31 mouse cellular contexts compared by ENCODE assay signal in genomic region chr4:142506383-142507211, GRCm38 (mm10).
DNase-seq lines count a peak whose midpoint lies in the region; ATAC-seq and TF ChIP-seq lines count a peak whose summit lies in the region.
"Had no signal": no experiment of that assay in that cellular context is flagged by ENCODE, and none has a peak within 500 bp of the region (broad histone marks: within the 10 kb centered on the region; RNA-seq: fewer than 3 reads in every experiment).

No protein-coding gene starts in this region.

- no peak overlapping the region for H3K4me3 ChIP-seq in forebrain, embryonic 13.5 days
- H3K4me3 ChIP-seq in forebrain, postnatal 0 days (ENCODE audit: low read depth, low read length): no peak overlapping the region
- no peak overlapping the region for H3K4me3 ChIP-seq in hindbrain, postnatal 0 days (ENCODE audit: low read length)
- no peak overlapping the region for H3K4me3 ChIP-seq in hindbrain, embryonic 11.5 days (ENCODE audit: low read depth, low read length)
- H3K4me3 ChIP-seq in neural tube, embryonic 12.5 days: no peak overlapping the region
- H3K4me3 ChIP-seq in heart, embryonic 11.5 days (ENCODE audit: low read depth, low read length): no peak overlapping the region
- H3K4me3 ChIP-seq: embryonic facial prominence, embryonic 10.5 days; embryonic facial prominence, embryonic 15.5 days; gastrocnemius, adult 2 months; heart, embryonic 13.5 days; intestine, embryonic 15.5 days; layer of hippocampus, adult 2 months; left cerebral cortex, adult 2 months; limb, embryonic 12.5 days; liver, embryonic 15.5 days; myocyte had no signal

- ATAC-seq in forebrain, embryonic 13.5 days: peak; percentile 41; the same call in 1 of the 2 replicates
- no peak for ATAC-seq in forebrain, postnatal 0 days
- 0 out of 2 replicates have a peak, but pooled peaks have one; percentile 40 for ATAC-seq in hindbrain, postnatal 0 days
- ATAC-seq in hindbrain, embryonic 11.5 days (ENCODE audit: low FRiP score): no peak
- peak; percentile 53; the same call in 1 of the 2 replicates for ATAC-seq in neural tube, embryonic 12.5 days (ENCODE audit: low FRiP score, low read depth)
- no peak for ATAC-seq in heart, embryonic 11.5 days (replicated peaks; ENCODE audit: insufficient number of reproducible peaks, low FRiP score, low TSS enrichment)
- ATAC-seq: activated CD4-positive, CD25-positive, alpha-beta regulatory T cell, adult 4 months; intestine, embryonic 15.5 days had no signal

- H3K27ac ChIP-seq in forebrain, embryonic 13.5 days: no peak overlapping the region
- H3K27ac ChIP-seq in forebrain, postnatal 0 days (ENCODE audit: low read depth, low read length): no peak overlapping the region
- H3K27ac ChIP-seq in hindbrain, postnatal 0 days: no peak overlapping the region
- H3K27ac ChIP-seq in hindbrain, embryonic 11.5 days (ENCODE audit: low read depth, low read length): no peak overlapping the region
- no peak overlapping the region for H3K27ac ChIP-seq in neural tube, embryonic 12.5 days
- H3K27ac ChIP-seq in heart, embryonic 11.5 days (ENCODE audit: low read depth, low read length): no peak overlapping the region
- H3K27ac ChIP-seq: embryonic facial prominence, embryonic 10.5 days; embryonic facial prominence, embryonic 15.5 days; gastrocnemius, adult 2 months; heart, embryonic 13.5 days; intestine, embryonic 15.5 days; layer of hippocampus, adult 2 months; left cerebral cortex, adult 2 months; limb, embryonic 12.5 days; liver, embryonic 15.5 days had no signal

- no peak for TF ChIP-seq CTCF in forebrain, postnatal 0 days (IDR thresholded peaks at IDR 0.05; ENCODE audit: low read depth)
- TF ChIP-seq CTCF in hindbrain, postnatal 0 days (IDR thresholded peaks at IDR 0.05; ENCODE audit: low read depth): peak; percentile 9; the same call in 1 of the 2 replicates

- H3K4me2 ChIP-seq in forebrain, embryonic 13.5 days: no peak overlapping the region
- no peak overlapping the region for H3K4me2 ChIP-seq in forebrain, postnatal 0 days (ENCODE audit: low read depth)
- H3K4me2 ChIP-seq in hindbrain, postnatal 0 days (ENCODE audit: low read depth, low read length): no peak overlapping the region
- no peak overlapping the region for H3K4me2 ChIP-seq in hindbrain, embryonic 11.5 days (replicated peaks; ENCODE audit: low read depth, low read length)
- H3K4me2 ChIP-seq in neural tube, embryonic 12.5 days (replicated peaks): no peak overlapping the region
- no peak overlapping the region for H3K4me2 ChIP-seq in heart, embryonic 11.5 days
- H3K4me2 ChIP-seq: embryonic facial prominence, embryonic 15.5 days; heart, embryonic 13.5 days; intestine, embryonic 15.5 days; limb, embryonic 12.5 days; liver, embryonic 15.5 days; lung, embryonic 14.5 days had no signal

- peaks cover 19% of the 10 kb centered on the region for H3K4me1 ChIP-seq in forebrain, embryonic 13.5 days
- H3K4me1 ChIP-seq in forebrain, postnatal 0 days (ENCODE audit: insufficient read depth): no peaks in the 10 kb centered on the region; the same call in 1 of the 2 replicates
- H3K4me1 ChIP-seq in hindbrain, postnatal 0 days (ENCODE audit: insufficient read depth, low read length): 0 out of 2 replicates have a peak, but pooled peaks cover 5% of the 10 kb centered on the region
- H3K4me1 ChIP-seq in hindbrain, embryonic 11.5 days (replicated peaks; ENCODE audit: control insufficient read depth, insufficient read depth, low read length): 0 out of 2 replicates have a peak, but pooled peaks cover 2% of the 10 kb centered on the region
- H3K4me1 ChIP-seq in neural tube, embryonic 12.5 days: peaks cover 14% of the 10 kb centered on the region
- no peaks in the 10 kb centered on the region for H3K4me1 ChIP-seq in heart, embryonic 11.5 days (ENCODE audit: control insufficient read depth, insufficient read depth, low read length)
- H3K4me1 ChIP-seq: embryonic facial prominence, embryonic 15.5 days; heart, embryonic 13.5 days; intestine, embryonic 15.5 days; liver, embryonic 15.5 days had no signal

- H3K36me3 ChIP-seq in forebrain, embryonic 13.5 days (ENCODE audit: poor library complexity, severe bottlenecking): no peaks in the 10 kb centered on the region
- H3K36me3 ChIP-seq in forebrain, postnatal 0 days (ENCODE audit: insufficient read depth): no peaks in the 10 kb centered on the region
- no peaks in the 10 kb centered on the region for H3K36me3 ChIP-seq in hindbrain, postnatal 0 days (ENCODE audit: insufficient read depth, low read length)
- no peaks in the 10 kb centered on the region for H3K36me3 ChIP-seq in hindbrain, embryonic 11.5 days (ENCODE audit: control insufficient read depth, insufficient read depth, low read length)
- H3K36me3 ChIP-seq in neural tube, embryonic 12.5 days: no peaks in the 10 kb centered on the region
- no peaks in the 10 kb centered on the region for H3K36me3 ChIP-seq in heart, embryonic 11.5 days (ENCODE audit: control insufficient read depth, insufficient read depth, low read length)
- H3K36me3 ChIP-seq: embryonic facial prominence, embryonic 10.5 days; embryonic facial prominence, embryonic 15.5 days; heart, embryonic 13.5 days; intestine, embryonic 15.5 days; limb, embryonic 12.5 days; liver, embryonic 15.5 days had no signal

- 10% methylated on average over 13 of the region's 13 CpGs for WGBS in forebrain, embryonic 13.5 days
- 12% methylated on average over 13 of the region's 13 CpGs for WGBS in forebrain, postnatal 0 days
- 12% methylated on average over 12 of the region's 13 CpGs for WGBS in hindbrain, postnatal 0 days
- 10% methylated on average over 11 of the region's 13 CpGs for WGBS in hindbrain, embryonic 11.5 days
- WGBS in neural tube, embryonic 12.5 days: 8% methylated on average over 13 of the region's 13 CpGs
- WGBS in heart, embryonic 11.5 days (ENCODE audit: insufficient replicate concordance): 6% methylated on average over 13 of the region's 13 CpGs

- no peaks in the 10 kb centered on the region for H3K9me3 ChIP-seq in forebrain, embryonic 13.5 days (replicated peaks)
- no peaks in the 10 kb centered on the region for H3K9me3 ChIP-seq in forebrain, postnatal 0 days (ENCODE audit: low read length)
- no peaks in the 10 kb centered on the region for H3K9me3 ChIP-seq in hindbrain, postnatal 0 days (ENCODE audit: low read length)
- H3K9me3 ChIP-seq in hindbrain, embryonic 11.5 days (ENCODE audit: control insufficient read depth, low read length): no peaks in the 10 kb centered on the region
- no peaks in the 10 kb centered on the region for H3K9me3 ChIP-seq in neural tube, embryonic 12.5 days
- H3K9me3 ChIP-seq in heart, embryonic 11.5 days (replicated peaks; ENCODE audit: control insufficient read depth, low read length): no peaks in the 10 kb centered on the region
- H3K9me3 ChIP-seq: embryonic facial prominence, embryonic 10.5 days; embryonic facial prominence, embryonic 15.5 days; heart, embryonic 13.5 days; intestine, embryonic 15.5 days; limb, embryonic 12.5 days; liver, embryonic 15.5 days had no signal

- H3K27me3 ChIP-seq in forebrain, embryonic 13.5 days: no peaks in the 10 kb centered on the region
- H3K27me3 ChIP-seq in forebrain, postnatal 0 days (ENCODE audit: insufficient read depth, low read length): no peaks in the 10 kb centered on the region
- H3K27me3 ChIP-seq in hindbrain, postnatal 0 days (ENCODE audit: insufficient read depth, low read length): no peaks in the 10 kb centered on the region
- H3K27me3 ChIP-seq in hindbrain, embryonic 11.5 days (ENCODE audit: control insufficient read depth, insufficient read depth, low read length): no peaks in the 10 kb centered on the region
- no peaks in the 10 kb centered on the region for H3K27me3 ChIP-seq in neural tube, embryonic 12.5 days (replicated peaks)
- no peaks in the 10 kb centered on the region for H3K27me3 ChIP-seq in heart, embryonic 11.5 days (ENCODE audit: control insufficient read depth, insufficient read depth, low read length)
- H3K27me3 ChIP-seq: embryonic facial prominence, embryonic 15.5 days; intestine, embryonic 15.5 days; limb, embryonic 12.5 days; liver, embryonic 15.5 days had no signal

- no peak overlapping the region for H3K9ac ChIP-seq in forebrain, embryonic 13.5 days
- H3K9ac ChIP-seq in forebrain, postnatal 0 days: no peak overlapping the region
- H3K9ac ChIP-seq in hindbrain, postnatal 0 days (replicated peaks; ENCODE audit: low read length): no peak overlapping the region
- H3K9ac ChIP-seq in hindbrain, embryonic 11.5 days (ENCODE audit: low read depth, low read length): no peak overlapping the region
- no peak overlapping the region for H3K9ac ChIP-seq in neural tube, embryonic 12.5 days
- no peak overlapping the region for H3K9ac ChIP-seq in heart, embryonic 11.5 days (ENCODE audit: low read depth, low read length)
- H3K9ac ChIP-seq: embryonic facial prominence, embryonic 15.5 days; heart, embryonic 13.5 days; intestine, embryonic 15.5 days; limb, embryonic 12.5 days; liver, embryonic 15.5 days; lung, embryonic 14.5 days had no signal

- no peak for DNase-seq in forebrain, postnatal 0 days
- no peak for DNase-seq in hindbrain, postnatal 0 days (ENCODE audit: low spot score)
- DNase-seq in hindbrain, embryonic 11.5 days (ENCODE audit: low spot score): no peak
- DNase-seq in neural tube, embryonic 10.5 days (ENCODE audit: extremely low spot score, low spot score): no peak
- DNase-seq in ZHBTc4 (ENCODE audit: low read depth, low spot score): peak; percentile 22
- DNase-seq: adrenal gland, adult 2 months; adrenal gland, postnatal 36 days; gastrocnemius, adult 2 months; gastrocnemius, postnatal 36 days; heart, adult 18-20 months; heart, postnatal 10 days; kidney, adult 2 months; kidney, postnatal 36 days; lung, embryonic 14.5 days; lung, postnatal 14 days; right cerebral cortex, postnatal 25 days; thymus, adult 18-20 months; thymus, postnatal 25 days had no signal

Comparison
In these comparisons a context has a peak if more than half of its experiments do, and no peak if none do; other contexts are left out.
1. ATAC-seq: peak in forebrain, embryonic 13.5 days (single experiment), hindbrain, postnatal 0 days (single experiment) and neural tube, embryonic 12.5 days (single experiment); none in forebrain, postnatal 0 days (single experiment), hindbrain, embryonic 11.5 days (single experiment) and heart, embryonic 11.5 days (single experiment).